Mouse (Mus musculus): ENCODE results near the gene Gpc3.
A peak's percentile ranks its signal among the peaks of the same experiment; 100 is the strongest.

Gene Gpc3

GRCm38 (mm10) chrX:52557489-52557888, 56.3 kb downstream of the Gpc3 start:
- peak; percentile 58 to 68 for DNase-seq

GRCm38 (mm10) chrX:52551296-52551695, 62.5 kb downstream of the Gpc3 start:
- no peak for DNase-seq

DNA sequence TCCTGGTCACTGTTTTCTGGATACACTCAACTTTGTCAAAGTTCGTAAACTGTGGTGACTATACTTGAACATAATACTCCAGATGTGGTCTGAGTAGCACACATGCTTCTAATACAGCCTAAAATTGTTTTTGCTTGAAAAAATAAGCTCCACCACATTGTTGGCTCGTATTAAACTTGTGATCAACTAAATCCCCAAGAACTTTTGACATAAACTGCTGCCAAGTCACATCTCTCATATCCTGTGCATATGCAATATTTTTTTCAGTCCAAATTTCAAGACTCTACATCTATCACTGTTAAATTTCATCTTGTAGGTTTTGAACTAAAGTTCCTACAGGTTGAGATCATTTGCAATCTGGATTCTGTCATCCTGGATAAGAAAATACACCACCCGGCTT, 69.1 kb downstream of the Gpc3 start:
- no peak for DNase-seq

- DNase-seq = no peak
These were observed 76.5 kb downstream of the Gpc3 start for GRCm38 (mm10) chrX:52537282-52537681.

GRCm38 (mm10) chrX:52533766-52534165, 80.0 kb downstream of the Gpc3 start:
- no peak for DNase-seq

GRCm38 (mm10) chrX:52533098-52533497, 80.7 kb downstream of the Gpc3 start:
- DNase-seq = peak; percentile 44 to 67

DNA sequence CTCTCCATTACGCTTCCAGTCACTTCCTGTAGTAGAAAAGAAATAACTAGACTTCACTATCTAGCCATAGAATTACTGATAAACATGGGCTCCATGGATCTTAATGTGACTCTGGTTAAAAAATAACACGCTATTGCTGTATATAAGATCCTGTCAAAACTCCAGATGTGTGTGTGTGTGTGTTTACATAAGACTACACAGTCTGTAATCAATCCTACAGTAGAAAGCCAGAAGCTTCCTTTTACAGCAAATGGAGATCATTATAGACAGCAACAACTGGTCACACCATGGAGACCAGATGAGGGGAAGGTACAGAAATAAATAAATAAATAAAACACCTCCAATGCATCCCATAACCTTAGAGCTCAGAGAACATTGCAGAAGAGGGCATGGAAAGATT, 81.6 kb downstream of the Gpc3 start:
- no peak for DNase-seq

- DNase-seq = no peak
These were observed 87.7 kb downstream of the Gpc3 start for GRCm38 (mm10) chrX:52526086-52526485.

DNA sequence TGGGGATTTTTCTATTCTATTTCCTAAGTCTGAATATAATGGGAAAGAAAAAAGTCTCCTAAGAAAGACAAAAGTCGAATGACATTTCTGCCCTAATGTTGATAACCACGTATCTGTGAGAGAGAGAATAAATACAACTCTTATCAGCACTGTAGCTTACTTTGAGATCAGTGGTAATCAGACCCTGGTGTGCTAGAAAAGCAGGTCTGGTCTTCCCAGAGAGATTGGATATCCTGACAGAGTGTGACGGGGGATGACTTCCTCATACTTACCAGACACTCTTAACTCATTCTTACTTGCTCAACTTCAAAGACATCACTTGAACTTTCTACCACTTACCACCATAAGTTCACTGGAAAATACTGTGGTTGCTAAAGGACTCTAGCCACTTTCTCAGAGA, 88.6 kb downstream of the Gpc3 start:
- no peak for DNase-seq

GRCm38 (mm10) chrX:52514553-52514952, 99.2 kb downstream of the Gpc3 start:
- DNase-seq = peak; percentile 33 to 42

- DNase-seq = no peak
These were observed 102.6 kb downstream of the Gpc3 start for GRCm38 (mm10) chrX:52511151-52511550.

DNA sequence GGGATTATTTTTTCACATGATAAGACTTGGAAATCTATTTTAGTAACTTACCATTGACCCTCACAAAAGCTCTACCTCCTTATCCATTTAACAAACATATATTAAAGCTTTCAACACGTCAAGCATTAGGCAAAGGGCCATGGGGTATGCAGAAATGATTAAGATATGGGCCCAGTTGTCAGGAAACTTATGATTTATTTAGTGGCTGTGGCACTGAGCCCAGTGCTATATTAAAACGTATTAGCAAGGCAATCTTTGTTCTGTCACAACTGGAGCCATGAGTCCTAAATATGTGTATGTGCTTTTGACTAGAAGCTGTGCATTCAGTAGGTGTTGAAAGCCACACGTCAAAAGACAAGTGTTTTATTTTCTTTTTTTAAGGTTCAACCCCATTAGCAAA, 109.9 kb downstream of the Gpc3 start:
- DNase-seq = peak; percentile 4 to 10

DNA sequence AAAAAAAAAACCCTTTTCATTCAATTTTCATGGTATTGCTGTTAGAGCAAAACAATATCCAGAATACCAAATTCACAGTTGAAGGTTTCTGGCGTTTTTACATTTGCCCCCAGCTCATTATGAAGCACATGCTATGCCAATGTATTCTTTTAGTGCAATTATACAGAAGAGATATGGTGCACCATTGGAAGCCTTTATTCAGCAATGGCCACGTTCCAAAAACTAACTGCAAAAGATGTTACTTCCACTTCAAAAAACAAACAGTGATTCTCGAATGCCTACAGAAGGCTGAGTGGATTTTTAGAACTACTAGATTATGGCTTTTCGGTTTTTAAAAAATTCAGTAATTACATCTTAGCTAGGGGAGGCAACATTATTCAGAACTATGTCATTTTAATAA, 124.3 kb downstream of the Gpc3 start:
- DNase-seq = no peak

DNA sequence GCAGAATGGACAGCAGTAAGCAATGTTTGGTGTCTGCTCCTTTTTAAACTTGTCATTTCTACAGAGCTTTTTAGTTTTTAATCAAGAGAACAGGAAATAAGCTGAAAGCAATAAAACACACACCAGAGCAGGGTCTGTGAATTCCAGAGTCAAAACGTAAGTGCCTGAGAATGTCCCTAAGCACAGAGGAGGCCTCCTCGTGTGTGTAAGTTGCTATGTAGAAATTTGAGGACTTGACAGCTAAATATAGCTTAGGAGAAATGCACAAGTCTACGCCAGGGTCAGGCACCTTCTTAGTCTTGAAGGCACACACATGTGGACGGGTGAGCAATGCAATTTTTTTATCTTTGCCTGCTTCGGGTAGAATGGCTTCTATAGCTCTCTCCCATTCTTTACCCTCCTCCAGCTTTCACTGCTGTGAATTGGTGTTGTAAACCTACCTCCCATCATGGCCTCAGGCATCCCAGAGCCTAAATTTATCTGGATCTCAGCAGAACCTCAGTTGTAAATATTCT, 158.6 kb downstream of the Gpc3 start:
- no peak for DNase-seq

DNA sequence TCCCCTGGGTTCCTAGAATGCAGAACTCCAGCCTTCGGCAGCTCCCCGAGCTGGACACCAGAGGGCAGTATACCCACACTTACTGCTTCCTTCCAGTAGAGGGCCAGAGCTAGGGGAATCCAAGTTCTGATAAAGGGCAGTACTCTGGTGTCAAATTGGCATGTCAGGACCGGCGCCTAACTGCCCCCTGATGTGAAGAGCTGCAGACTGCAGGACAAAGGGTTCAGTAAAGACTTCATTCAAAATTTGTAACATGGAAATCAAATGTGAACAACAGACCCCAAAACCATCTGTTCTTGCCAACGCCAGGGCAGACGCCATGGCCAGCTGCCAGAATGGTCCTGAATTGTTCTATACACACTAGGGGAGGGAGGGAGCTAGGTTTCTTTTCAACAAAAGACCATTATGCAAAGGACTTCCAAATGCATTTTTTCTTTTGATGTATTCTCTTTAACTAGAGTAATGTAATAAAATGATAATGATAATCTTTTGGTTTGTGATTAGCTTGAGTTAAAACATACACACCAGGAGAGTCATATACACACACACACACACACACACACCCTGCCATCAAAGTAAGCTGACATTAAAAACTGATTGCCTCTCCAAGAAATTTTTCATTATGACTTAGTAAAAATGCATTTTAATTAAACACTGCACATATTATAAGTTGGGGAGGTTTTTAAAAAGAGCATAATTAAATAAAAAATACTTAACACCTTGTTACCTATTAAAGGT, 160.1 kb downstream of the Gpc3 start:
- DNase-seq = peak; percentile 70 to 78

DNA sequence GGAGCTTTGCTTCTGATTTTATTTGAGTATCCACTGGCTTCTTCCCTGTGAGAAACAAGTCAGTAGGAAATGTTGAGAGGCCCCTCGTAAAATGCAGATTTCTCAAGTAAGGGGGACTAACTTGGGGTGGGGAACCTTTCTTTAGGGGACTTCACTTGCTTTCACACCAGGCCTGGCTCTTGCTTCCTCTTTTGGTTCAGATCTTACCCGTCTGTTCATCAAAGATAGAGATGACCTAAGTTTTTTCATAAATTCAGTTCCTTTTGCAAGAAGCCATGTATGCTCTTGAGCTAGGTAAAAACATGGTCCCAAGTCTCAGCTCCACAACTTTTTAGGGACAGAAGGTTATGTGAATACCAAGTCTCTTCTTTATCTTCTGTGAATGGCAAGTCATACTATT, 164.6 kb downstream of the Gpc3 start:
- DNase-seq = no peak

GRCm38 (mm10) chrX:52448496-52448895, 165.3 kb downstream of the Gpc3 start:
- no peak for DNase-seq

DNA sequence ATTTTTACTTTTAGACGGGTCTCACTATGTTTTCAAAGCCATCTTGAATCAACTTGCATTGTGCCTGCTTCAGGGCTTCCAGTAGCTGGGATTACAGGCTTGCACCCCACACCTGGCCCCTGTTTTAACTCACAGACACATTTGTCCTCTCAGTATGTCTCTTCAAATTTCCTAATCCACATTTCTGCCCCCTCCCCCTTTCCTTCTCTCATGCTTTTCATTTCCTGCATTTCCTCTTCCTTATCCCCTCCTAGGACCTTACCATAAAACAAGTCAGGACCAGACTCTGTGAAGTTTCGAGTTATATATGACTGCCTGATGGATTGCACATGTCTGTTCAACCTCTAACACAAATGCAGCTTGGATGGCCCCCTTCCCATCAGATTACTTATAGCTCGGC, 167.2 kb downstream of the Gpc3 start:
- peak; percentile 3 to 14 for DNase-seq

GRCm38 (mm10) chrX:52444977-52445376, 168.8 kb downstream of the Gpc3 start:
- DNase-seq = no peak

GRCm38 (mm10) chrX:52441798-52442197, 172.0 kb downstream of the Gpc3 start:
- DNase-seq = peak; percentile 27 to 44

DNA sequence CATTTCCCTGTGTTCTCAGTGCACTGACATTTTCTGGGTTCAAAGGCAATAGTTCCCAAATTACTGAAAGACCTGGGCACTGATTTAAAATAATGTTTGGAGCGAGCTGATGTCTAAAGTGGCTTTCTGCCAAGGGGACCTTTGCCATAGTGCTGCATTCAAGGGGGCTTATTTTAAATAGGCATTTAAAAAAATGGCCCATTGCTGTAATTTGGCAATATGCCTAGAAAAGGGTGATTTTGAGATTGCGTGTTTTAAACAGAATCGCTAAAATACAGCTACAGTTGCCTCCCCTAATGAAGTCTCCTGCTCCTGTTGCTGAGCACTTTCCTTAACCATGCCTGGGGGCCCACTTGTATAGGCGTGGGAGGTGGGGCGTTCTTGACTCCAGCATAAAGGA, 174.3 kb downstream of the Gpc3 start:
- no peak for DNase-seq

DNA sequence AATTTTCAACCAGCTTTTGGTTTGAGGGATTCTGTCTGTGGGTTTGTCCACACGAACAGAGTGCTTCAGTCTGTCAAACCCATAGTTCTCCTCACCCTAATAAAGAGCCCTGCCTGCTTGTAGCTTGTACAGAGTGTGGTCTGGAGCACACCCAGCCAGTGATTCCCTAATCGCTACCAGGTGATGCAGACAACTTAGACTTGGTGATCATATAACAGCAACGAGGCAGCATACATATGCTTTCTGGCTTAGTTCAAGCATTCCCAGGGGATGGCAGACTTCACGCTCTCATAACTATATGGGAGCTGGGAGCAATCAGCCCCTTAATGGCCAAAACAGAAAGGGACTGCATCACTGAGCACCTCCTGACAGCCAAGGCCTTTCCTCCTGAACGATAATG, 188.1 kb downstream of the Gpc3 start:
- no peak for DNase-seq

DNA sequence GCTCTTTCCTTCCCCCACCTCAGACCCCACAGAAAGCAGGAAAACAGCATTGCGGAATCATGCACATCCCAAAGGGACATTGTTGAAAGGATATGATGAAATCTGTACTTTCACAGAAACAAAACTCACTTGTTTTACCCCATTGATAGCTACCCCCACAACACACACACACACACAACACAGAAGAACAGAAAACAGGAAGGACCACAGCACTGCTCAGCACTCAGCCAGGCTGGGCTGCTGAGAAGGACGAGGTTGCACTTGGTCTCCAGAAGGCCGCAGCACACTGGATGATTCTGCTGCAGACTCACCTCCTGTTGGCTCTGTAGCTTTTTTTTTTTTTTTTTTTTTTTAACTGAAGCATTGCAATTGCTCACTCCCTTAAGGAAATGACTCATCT, 193.9 kb downstream of the Gpc3 start:
- no peak for DNase-seq

GRCm38 (mm10) chrX:52412936-52413335, 200.8 kb downstream of the Gpc3 start:
- DNase-seq = no peak

GRCm38 (mm10) chrX:52401188-52401587, 212.6 kb downstream of the Gpc3 start:
- DNase-seq = no peak
